Mouse (Mus musculus) intestine, embryonic 16.5 days (tissue): Measurements from ENCODE around the gene Arg2. TPM values are rescaled to one million over a fixed set of nuclear protein-coding genes. Genes with fewer than 3 reads are reported as not detected.

Experiments
- ATAC-seq: fragments of 200-750 bp; cut with Nextera tagmentation; 2 replicates; pipeline ENCODE4 v1.8.0; 2017; ENCODE audit warnings: moderate TSS enrichment, moderate library complexity
- H3K27ac ChIP-seq: fragments of 300-500 bp; sonication (generic); 2 replicates; pipeline ENCODE4 v1.5.1; 2014; ENCODE audit warnings: mild to moderate bottlenecking, low read length
- H3K27me3 ChIP-seq: fragments of 300-500 bp; sonication (generic); replicated peaks from 2 replicates; pipeline ENCODE4 v1.6.1; 2014; ENCODE audit warnings: low read length, control low read depth, mixed read lengths; ENCODE audit not compliant: control insufficient read depth, insufficient read depth
- H3K36me3 ChIP-seq: fragments of 300-500 bp; sonication (generic); 2 replicates; pipeline ENCODE4 v1.6.1; 2014; ENCODE audit warnings: low read length, control low read depth; ENCODE audit not compliant: control insufficient read depth, insufficient read depth
- H3K4me1 ChIP-seq: fragments of 300-500 bp; sonication (generic); 2 replicates; pipeline ENCODE4 v1.6.1; 2014; ENCODE audit warnings: low read length, control low read depth, mixed read lengths; ENCODE audit not compliant: control insufficient read depth, insufficient read depth
- H3K4me2 ChIP-seq: fragments of 300-500 bp; sonication (generic); 2 replicates; pipeline ENCODE4 v1.6.1; 2014; ENCODE audit warnings: low read depth, low read length, control low read depth
- H3K4me3 ChIP-seq: fragments of 300-500 bp; sonication (generic); 2 replicates; pipeline ENCODE4 v1.5.1; 2014; ENCODE audit warnings: mild to moderate bottlenecking, low read length
- H3K9ac ChIP-seq: fragments of 300-500 bp; sonication (generic); 2 replicates; pipeline ENCODE4 v1.6.1; 2014; ENCODE audit warnings: low read depth, low read length
- H3K9me3 ChIP-seq: fragments of 300-500 bp; sonication (generic); 2 replicates; pipeline ENCODE4 v1.6.1; 2016; ENCODE audit warnings: low read length, control low read depth; ENCODE audit not compliant: control insufficient read depth
- WGBS: fragments of 180-500 bp; shearing (Covaris S2); extraction: QIAGEN DNeasy Blood & Tissue Kit; methylation state at CpG from one replicate; pipeline ENCODE4 v1.1.7; 2014; 5-methylcytosine and 5-hydroxymethylcytosine counted together
- polyA plus RNA-seq: library from polyadenylated mRNA; unstranded; fragments of >200 nt; fragmentation: Nextera tagmentation; extraction: Ambion mirVana; gene quantifications from 2 replicates; pipeline ENCODE4 v1.2.1, GENCODE M21; 2015

The Arg2 gene
- 0.75 and 0.82 TPM in 2 replicates for polyA plus RNA-seq

DNA sequence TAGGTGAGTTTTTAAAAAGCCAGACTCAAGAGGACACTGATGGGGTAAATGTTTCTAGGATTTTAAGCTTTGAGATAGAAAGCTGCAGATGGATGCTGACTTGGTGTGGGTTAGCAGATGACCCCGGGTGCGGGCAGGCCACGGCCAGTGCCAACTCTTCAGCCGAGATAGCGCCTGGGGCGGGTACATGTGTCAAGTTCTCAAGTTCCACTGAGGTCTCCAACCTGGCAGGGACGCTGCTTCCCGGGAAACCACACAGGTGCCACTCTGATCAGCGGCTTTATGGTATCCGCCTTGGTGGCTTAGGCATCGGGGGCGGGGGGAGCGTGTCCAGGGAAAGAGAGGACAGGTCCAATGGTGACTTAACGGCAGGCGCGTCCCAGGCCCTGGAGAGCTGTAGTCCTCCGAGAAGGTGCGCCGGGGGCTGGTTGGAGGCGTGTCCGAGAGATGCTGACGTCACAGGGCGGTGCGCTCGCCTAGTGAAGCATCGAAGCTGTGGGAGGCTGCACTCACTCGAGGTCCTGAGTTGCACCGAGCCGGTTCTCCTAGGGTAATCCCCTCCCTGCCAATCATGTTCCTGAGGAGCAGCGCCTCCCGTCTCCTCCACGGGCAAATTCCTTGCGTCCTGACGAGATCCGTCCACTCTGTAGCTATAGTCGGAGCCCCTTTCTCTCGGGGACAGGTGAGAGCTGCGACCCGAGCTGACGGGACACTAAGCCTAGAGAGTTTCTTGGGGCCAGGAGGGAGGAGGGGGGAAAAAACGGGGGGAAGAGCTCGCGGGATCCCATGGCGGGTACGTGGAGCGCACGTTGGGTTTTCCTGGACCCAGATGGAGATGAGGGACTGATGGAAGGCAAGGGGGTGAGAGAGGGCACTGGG lies at the start of gene Arg2:
Gene Arg2, plus strand, starts transcription at position 479 of the 879 bp plus-strand sequence.
- Histone ChIP-seq H3K4me2 (peak within 1 kb of the TSS; percentile 91), H3K27ac (no peak within 1 kb of the TSS), H3K9me3 (no peaks in the 10 kb centered on the region), H3K27me3 (peaks cover 21% of the 10 kb centered on the region), H3K4me3 (peak within 1 kb of the TSS; percentile 44), H3K9ac (peak within 1 kb of the TSS; percentile 44; the same call in 1 of the 2 replicates), H3K4me1 (peaks cover 8% of the 10 kb centered on the region; the same call in 1 of the 2 replicates), H3K36me3 (no peaks in the 10 kb centered on the region)
- under 1% methylated on average over 47 of the region's 47 CpGs for WGBS
- peak; percentile 94 for ATAC-seq

DNA sequence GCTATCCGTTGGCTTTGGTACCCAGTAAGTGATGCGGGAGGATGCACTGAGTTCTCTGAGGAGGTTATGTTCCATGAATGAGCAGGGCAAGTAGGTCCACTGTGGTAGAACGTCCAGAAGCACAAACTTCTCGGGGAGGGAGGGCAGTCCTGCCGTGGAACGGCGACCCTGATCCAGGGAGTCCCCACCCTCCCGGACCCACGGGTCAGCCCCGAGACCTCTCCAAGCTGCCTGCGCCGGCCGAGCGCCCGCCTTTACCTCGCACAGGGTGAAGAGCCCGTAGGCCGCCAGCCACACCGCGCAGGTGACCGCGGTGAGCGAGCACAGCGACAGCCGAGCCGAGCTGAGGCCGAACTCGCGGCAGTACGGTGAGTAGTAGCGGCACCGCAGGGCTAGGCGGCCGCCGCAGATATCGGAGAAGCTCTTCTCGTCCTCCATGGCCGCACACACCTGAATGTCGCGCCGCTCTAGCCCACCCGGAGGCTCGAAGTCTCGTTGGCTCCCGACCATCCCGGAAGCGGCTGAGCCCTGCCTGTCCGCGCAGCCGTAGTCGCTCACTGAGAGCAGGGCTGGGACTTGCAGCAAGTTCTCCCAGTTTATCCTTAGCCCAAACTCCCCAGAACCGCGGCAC lies 41.3 kb upstream of the Arg2 start, which contains the start of gene Pigh:
Gene Pigh, minus strand, starts transcription at position 470 of the 631 bp plus-strand sequence.
- H3K27ac ChIP-seq: peak within 1 kb of the TSS; percentile 61
- no peaks in the 10 kb centered on the region for H3K9me3 ChIP-seq
- H3K4me2 ChIP-seq: peak within 1 kb of the TSS; percentile 69
- peak; percentile 98 for ATAC-seq
- peak within 1 kb of the TSS; percentile 99 for H3K9ac ChIP-seq
- H3K4me1 ChIP-seq: no peaks in the 10 kb centered on the region
- H3K27me3 ChIP-seq: no peaks in the 10 kb centered on the region
- under 1% methylated on average over 53 of the region's 53 CpGs for WGBS
- H3K4me3 ChIP-seq: peak within 1 kb of the TSS; percentile 98
- H3K36me3 ChIP-seq: no peaks in the 10 kb centered on the region

DNA sequence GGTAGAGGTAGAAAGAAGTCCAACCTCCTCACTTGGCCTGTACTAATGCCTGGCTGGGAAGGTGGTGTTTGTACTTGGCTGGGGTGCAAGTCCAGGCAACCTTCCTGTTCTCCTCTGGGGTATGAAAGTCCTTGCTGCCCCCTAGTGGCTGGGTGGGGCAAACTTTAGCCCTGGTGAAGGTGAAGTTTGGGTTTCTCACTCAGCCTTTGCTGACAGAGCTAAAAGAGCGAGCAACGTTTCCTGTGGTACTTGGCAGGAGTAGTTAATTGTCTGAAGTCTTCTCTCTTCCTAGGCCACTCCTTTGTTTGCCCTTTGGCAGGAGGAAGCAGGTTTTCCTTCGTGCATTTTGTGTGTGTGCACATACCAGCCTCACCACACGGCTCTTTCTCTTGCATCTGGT lies 38.0 kb upstream of the Arg2 start:
- Histone ChIP-seq H3K4me2 (no peak overlapping the region), H3K9ac (no peak overlapping the region), H3K27ac (0 out of 2 replicates have a peak overlapping the region, but pooled peaks have one; percentile 44), H3K27me3 (no peaks in the 10 kb centered on the region), H3K4me1 (no peaks in the 10 kb centered on the region), H3K4me3 (no peak overlapping the region), H3K9me3 (no peaks in the 10 kb centered on the region), H3K36me3 (no peaks in the 10 kb centered on the region)
- WGBS: 33% methylated on average over 4 of the region's 4 CpGs
- ATAC-seq: no peak

DNA sequence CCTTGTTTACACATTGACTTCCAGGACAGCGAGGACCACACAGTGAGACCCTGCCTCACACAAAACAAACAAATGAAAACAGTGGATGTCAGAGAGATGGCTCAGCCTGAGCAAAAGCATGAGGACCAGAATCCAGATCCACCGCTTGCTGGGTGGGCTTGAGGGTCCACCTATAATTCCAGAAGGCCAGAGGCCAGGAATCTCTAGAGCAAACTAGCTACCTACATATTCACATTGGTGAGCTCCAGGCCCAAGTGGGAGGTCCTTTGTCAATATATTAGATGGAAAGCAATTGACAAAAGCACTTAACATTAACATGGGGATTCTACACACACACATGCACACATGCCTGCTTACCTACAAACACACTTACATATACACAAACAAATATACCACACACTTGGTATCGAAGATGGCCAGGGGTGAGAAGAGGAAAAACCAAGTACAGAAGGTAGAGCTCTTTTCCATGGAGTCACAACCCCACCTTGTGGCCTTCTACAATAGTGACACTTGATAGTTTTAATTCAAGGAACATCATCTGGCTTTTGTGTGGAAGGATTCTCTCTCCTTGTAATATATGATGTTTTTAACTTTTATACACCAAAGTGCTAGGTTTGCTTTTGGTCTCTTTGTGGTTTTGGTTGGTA lies 33.3 kb upstream of the Arg2 start:
- Histone ChIP-seq H3K4me1 (no peaks in the 10 kb centered on the region), H3K36me3 (no peaks in the 10 kb centered on the region), H3K27ac (no peak overlapping the region), H3K9ac (no peak overlapping the region), H3K4me2 (no peak overlapping the region), H3K27me3 (no peaks in the 10 kb centered on the region), H3K4me3 (no peak overlapping the region), H3K9me3 (no peaks in the 10 kb centered on the region)
- WGBS: 42% methylated on average over 3 of the region's 3 CpGs
- ATAC-seq: 0 out of 2 replicates have a peak, but pooled peaks have one; percentile 34

DNA sequence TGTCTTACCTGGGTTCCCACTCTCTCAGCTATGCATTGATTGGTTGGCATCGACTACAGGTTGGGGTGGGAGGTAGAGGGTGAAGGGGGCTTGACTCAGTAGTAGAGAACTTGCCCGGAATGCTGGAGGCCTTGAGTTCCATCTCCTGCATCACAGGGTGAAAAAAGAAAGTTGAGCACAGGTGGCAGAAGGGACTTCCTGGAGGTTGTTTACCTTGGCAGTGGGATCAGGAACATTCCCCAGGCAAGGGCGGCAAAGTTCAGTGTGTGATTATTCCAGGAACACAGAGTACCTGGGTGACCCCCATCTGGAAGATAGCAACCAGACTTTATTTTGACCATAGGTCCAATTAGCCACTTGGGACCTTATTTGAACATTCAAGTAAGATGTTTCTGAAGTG lies 26.8 kb upstream of the Arg2 start:
- H3K9ac ChIP-seq: no peak overlapping the region
- no peak overlapping the region for H3K4me2 ChIP-seq
- H3K4me1 ChIP-seq: no peaks in the 10 kb centered on the region
- H3K4me3 ChIP-seq: no peak overlapping the region
- ATAC-seq: peak; percentile 71; the same call in 1 of the 2 replicates
- H3K27me3 ChIP-seq: no peaks in the 10 kb centered on the region
- H3K9me3 ChIP-seq: no peaks in the 10 kb centered on the region
- H3K36me3 ChIP-seq: no peaks in the 10 kb centered on the region
- 66% methylated on average over 3 of the region's 3 CpGs for WGBS
- H3K27ac ChIP-seq: no peak overlapping the region

DNA sequence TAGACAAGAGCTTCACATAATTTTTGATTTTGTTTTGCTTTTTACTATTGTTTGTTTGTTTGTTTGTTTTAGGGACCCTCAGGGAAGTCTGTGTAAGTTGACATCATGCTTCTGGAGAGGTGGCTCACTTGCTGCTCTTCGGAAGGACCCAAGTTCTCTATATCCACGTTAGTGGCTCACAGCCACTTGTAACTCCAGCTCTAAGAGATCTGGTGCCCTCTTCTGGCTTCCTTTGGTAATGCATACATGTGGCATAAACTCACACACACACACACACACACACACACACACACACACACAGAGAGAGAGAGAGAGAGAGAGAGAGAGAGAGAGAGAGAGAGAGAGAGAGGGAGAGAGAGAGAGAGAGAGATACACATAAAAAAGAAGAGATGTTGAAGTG lies 26.0 kb upstream of the Arg2 start:
- Histone ChIP-seq H3K4me3 (no peak overlapping the region), H3K4me1 (no peaks in the 10 kb centered on the region), H3K36me3 (no peaks in the 10 kb centered on the region), H3K27me3 (no peaks in the 10 kb centered on the region), H3K9me3 (no peaks in the 10 kb centered on the region), H3K9ac (no peak overlapping the region), H3K4me2 (no peak overlapping the region), H3K27ac (no peak overlapping the region)
- ATAC-seq: no peak
- 74% methylated on average over 2 of the region's 2 CpGs for WGBS

DNA sequence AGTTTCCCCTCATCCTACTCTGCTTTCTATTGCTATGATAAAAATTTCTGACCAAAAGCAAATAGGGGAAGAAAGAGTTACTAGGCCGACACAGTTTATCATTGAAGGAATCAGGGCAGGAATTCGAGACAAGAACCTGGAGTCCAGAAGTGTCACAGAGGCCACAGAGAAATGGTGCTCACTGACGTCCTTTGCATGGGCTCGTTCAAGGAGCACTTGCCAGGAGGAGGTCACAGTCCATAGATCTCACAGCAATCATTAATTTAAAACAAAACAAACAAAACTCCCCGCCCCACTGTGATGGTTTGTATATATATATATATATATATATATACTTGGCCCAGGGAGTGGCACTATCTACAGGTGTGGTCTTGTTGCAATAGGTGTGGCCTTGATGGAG lies 25.3 kb upstream of the Arg2 start:
- Histone ChIP-seq H3K4me1 (no peaks in the 10 kb centered on the region), H3K27ac (no peak overlapping the region), H3K27me3 (no peaks in the 10 kb centered on the region), H3K4me2 (no peak overlapping the region), H3K9ac (no peak overlapping the region), H3K4me3 (no peak overlapping the region), H3K9me3 (no peaks in the 10 kb centered on the region), H3K36me3 (no peaks in the 10 kb centered on the region)
- WGBS: 76% methylated on average over 5 of the region's 5 CpGs
- no peak for ATAC-seq

DNA sequence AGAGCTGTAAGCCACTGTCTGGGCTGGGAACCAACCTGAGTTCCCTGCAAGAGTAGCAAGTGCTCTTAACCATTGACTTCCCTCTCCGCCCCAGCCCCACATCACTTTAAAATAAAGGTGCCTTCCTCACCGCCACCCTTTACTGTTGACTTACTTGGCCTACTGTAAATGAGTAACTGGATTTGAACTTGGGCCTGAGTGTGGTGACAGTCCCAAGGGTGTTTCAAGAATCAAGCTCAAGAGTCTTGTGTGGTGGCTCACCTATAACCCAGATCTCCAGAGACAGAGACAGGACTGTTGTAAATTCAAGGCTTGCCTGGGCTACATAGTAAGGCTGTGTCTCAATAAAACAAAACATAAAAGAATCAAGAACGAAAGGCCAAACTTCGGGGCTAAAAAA lies 11.6 kb upstream of the Arg2 start:
- H3K4me1 ChIP-seq: no peaks in the 10 kb centered on the region
- no peaks in the 10 kb centered on the region for H3K27me3 ChIP-seq
- no peak overlapping the region for H3K27ac ChIP-seq
- H3K9me3 ChIP-seq: no peaks in the 10 kb centered on the region
- no peak overlapping the region for H3K4me2 ChIP-seq
- H3K36me3 ChIP-seq: no peaks in the 10 kb centered on the region
- 80% methylated on average over 4 of the region's 4 CpGs for WGBS
- no peak overlapping the region for H3K4me3 ChIP-seq
- ATAC-seq: no peak
- H3K9ac ChIP-seq: no peak overlapping the region

DNA sequence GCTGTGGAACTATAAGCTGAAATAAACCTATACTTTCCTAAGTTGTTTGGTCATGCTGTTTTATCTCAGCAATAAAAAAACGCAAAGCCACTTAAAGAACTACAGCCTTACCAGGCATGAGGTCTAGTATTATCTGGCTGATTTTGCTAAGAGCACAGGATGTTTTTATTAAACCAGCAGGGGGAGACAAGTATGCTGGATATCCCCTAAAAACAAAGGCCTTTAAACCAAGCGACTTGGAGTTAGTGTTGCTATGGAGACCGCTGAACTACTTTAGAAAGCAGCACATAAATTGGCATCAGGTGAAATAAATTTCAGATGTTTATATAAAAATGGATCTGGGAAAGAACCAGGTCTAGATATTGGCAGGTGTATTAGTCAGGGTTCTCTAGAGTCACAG lies 7.8 kb upstream of the Arg2 start:
- WGBS: 33% methylated on average over 3 of the region's 3 CpGs
- Histone ChIP-seq H3K9me3 (no peaks in the 10 kb centered on the region), H3K4me3 (no peak overlapping the region), H3K27me3 (no peaks in the 10 kb centered on the region), H3K4me2 (no peak overlapping the region), H3K4me1 (no peaks in the 10 kb centered on the region), H3K27ac (no peak overlapping the region), H3K9ac (no peak overlapping the region), H3K36me3 (no peaks in the 10 kb centered on the region)
- no peak for ATAC-seq
